Mouse (Mus musculus) myocyte (in vitro differentiated cells): Measurements from ENCODE around the gene Ppp1r37. TPM values are rescaled to one million over a fixed set of nuclear protein-coding genes. Genes with fewer than 3 reads are reported as not detected.

Experiments
- H3K27me3 ChIP-seq: one replicate; pipeline ENCODE4 v1.6.1; 2011; ENCODE audit not compliant: control insufficient read depth, insufficient read depth, insufficient read length
- H3K36me3 ChIP-seq: one replicate; pipeline ENCODE4 v1.6.1; 2011; ENCODE audit not compliant: control insufficient read depth, insufficient read depth
- H3K4me2 ChIP-seq: one replicate; pipeline ENCODE4 v1.6.1; 2011; ENCODE audit warnings: low read depth, control low read depth
- H3K4me3 ChIP-seq: one replicate; pipeline ENCODE4 v1.5.1; 2011; ENCODE audit warnings: mild to moderate bottlenecking, control low read depth, moderate library complexity
- H3K79me2 ChIP-seq: one replicate; pipeline ENCODE4 v1.6.1; 2011; ENCODE audit not compliant: control insufficient read depth, insufficient read depth
- H3ac ChIP-seq: one replicate; pipeline ENCODE4 v1.6.1; 2011; ENCODE audit not compliant: control insufficient read depth, insufficient read length
- CEBPB ChIP-seq: IDR thresholded peaks from 2 replicates; pipeline ENCODE4 v1.6.1; 2011; ENCODE audit warnings: mild to moderate bottlenecking, moderate library complexity; ENCODE audit not compliant: poor library complexity, insufficient read depth, severe bottlenecking
- E2F4 ChIP-seq: IDR thresholded peaks from one replicate; pipeline ENCODE4 v1.6.1; 2011; ENCODE audit warnings: mild to moderate bottlenecking, control low read depth, moderate library complexity; ENCODE audit not compliant: insufficient read depth
- MAX ChIP-seq: IDR thresholded peaks from one replicate; pipeline ENCODE4 v1.6.1; 2011; ENCODE audit warnings: low read depth, mild to moderate bottlenecking, control low read depth
- MYOD1 ChIP-seq, 3 experiments: IDR thresholded peaks; one replicate each; pipeline ENCODE4 v1.6.1; 2011; ENCODE audit warnings: control low read depth in 2 of 3, low read depth in 2 of 3, mild to moderate bottlenecking in 2 of 3, moderate library complexity in 1 of 3; ENCODE audit not compliant: insufficient read length in 2 of 3, control insufficient read depth in 1 of 3
- MYOG ChIP-seq, 3 experiments: IDR thresholded peaks; one replicate each; pipeline ENCODE4 v1.6.1; 2011; ENCODE audit warnings: control low read depth in 2 of 3, low read depth in 2 of 3, mild to moderate bottlenecking in 2 of 3; ENCODE audit not compliant: insufficient read length in 2 of 3, control insufficient read depth in 1 of 3, insufficient read depth in 1 of 3
- POLR2A ChIP-seq: IDR thresholded peaks from one replicate; pipeline ENCODE4 v1.6.1; 2011; ENCODE audit warnings: low read depth, mild to moderate bottlenecking, control low read depth, moderate library complexity; ENCODE audit not compliant: insufficient read length
- POLR2AphosphoS2 ChIP-seq: IDR thresholded peaks from one replicate; pipeline ENCODE4 v1.6.1; 2011; ENCODE audit warnings: low read depth, control low read depth; ENCODE audit not compliant: insufficient read length
- REST ChIP-seq: IDR thresholded peaks from one replicate; pipeline ENCODE4 v1.6.1; 2011; ENCODE audit warnings: mild to moderate bottlenecking, control low read depth, moderate library complexity; ENCODE audit not compliant: insufficient read depth, insufficient read length
- SRF ChIP-seq: IDR thresholded peaks from one replicate; pipeline ENCODE4 v1.6.1; 2011; ENCODE audit warnings: low read depth; ENCODE audit not compliant: control insufficient read depth, insufficient read length
- TCF12 ChIP-seq: IDR thresholded peaks from one replicate; pipeline ENCODE4 v1.6.1; 2011; ENCODE audit warnings: mild to moderate bottlenecking, control low read depth; ENCODE audit not compliant: poor library complexity, insufficient read depth, severe bottlenecking
- TCF3 ChIP-seq: IDR thresholded peaks from one replicate; pipeline ENCODE4 v1.6.1; 2011; ENCODE audit warnings: low read depth, control low read depth; ENCODE audit not compliant: insufficient read length
- USF1 ChIP-seq: IDR thresholded peaks from one replicate; pipeline ENCODE4 v1.6.1; 2011; ENCODE audit warnings: low read depth, mild to moderate bottlenecking, control low read depth, moderate library complexity
- polyA plus RNA-seq: library from polyadenylated mRNA; unstranded; fragments of >200 nt; fragmentation: generic; extraction: Trizol; gene quantifications from one replicate; pipeline ENCODE4 v1.2.1, GENCODE M21; 2012; ENCODE audit warnings: missing spikeins

Gene Ppp1r37
- polyA plus RNA-seq, 1 experiment = 48.4 TPM

DNA sequence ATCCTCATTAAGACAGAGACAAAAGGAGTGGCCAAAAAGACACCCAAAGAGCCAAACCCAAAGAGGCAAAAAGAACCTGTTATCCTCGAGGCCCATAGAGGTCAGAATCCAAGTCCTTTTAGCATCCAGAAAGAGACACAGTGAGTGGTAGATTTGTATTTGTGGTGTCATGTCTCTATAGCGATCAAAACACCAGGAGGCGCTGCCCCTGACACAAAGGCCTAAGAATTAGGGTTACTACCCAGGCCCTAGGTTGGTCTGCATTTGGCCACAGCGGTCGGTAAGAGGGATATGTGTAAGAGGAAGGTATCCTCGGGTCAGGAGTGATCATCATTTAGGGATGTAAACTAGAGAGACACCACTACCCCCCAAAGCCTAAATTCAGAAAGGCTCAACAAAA is 56.5 kb downstream of the Ppp1r37 start:
- no peak for TF ChIP-seq TCF12
- no peak for TF ChIP-seq REST
- no peak for TF ChIP-seq MAX
- TF ChIP-seq MYOG (IDR thresholded peaks at IDR 0.05; ENCODE audit: control insufficient read depth in 1 of 3, insufficient read depth in 1 of 3, insufficient read length in 2 of 3, low read depth in 2 of 3) = no peak
- TF ChIP-seq POLR2A = no peak
- no peak for TF ChIP-seq MYOD1 (IDR thresholded peaks at IDR 0.05; ENCODE audit: control insufficient read depth in 1 of 3, insufficient read length in 2 of 3, low read depth in 2 of 3)
- Histone ChIP-seq H3K36me3 (no peaks in the 10 kb centered on the region), H3K79me2 (peaks cover 6% of the 10 kb centered on the region), H3ac (no peak overlapping the region), H3K27me3 (no peaks in the 10 kb centered on the region), H3K4me2 (peak overlapping the region; percentile 84), H3K4me3 (no peak overlapping the region)

DNA sequence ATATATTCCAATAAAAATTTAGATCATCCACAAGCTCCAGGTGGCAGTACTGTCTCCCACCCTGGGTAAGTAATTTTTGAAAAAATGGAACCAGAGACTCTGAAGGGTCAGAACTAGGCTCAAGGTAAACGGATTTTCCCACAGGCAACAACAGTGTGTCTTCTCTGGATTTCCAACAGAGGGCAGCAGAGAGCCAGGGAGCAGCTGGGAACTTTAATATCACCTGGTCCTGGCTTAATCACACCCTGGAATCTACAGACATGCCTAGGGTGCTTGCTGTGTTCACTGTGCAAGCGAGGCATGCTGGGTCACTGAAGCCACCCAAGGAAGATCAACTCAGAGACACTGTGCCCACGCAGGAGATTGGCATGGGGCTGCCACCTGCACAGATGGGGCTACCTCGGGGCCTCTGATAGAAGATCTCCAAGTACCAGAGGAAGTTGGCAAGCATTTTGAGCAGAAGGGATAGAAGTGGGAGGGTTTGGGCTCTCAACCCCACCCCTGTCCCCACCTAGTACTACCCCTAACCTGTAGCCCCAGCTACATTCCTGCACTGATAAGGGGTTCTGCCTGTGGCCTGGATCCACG is 59.3 kb downstream of the Ppp1r37 start:
- H3ac ChIP-seq = no peak overlapping the region
- H3K27me3 ChIP-seq = no peaks in the 10 kb centered on the region
- TF ChIP-seq E2F4 (no peak), CEBPB (no peak), REST (no peak), TCF12 (no peak), SRF (no peak), MAX (no peak), MYOD1 (IDR thresholded peaks at IDR 0.05; ENCODE audit: control insufficient read depth in 1 of 3, insufficient read length in 2 of 3, low read depth in 2 of 3) (no peak), TCF3 (no peak), USF1 (no peak), POLR2A (no peak), POLR2AphosphoS2 (no peak), MYOG (IDR thresholded peaks at IDR 0.05; ENCODE audit: control insufficient read depth in 1 of 3, insufficient read depth in 1 of 3, insufficient read length in 2 of 3, low read depth in 2 of 3) (no peak)
- no peak overlapping the region for H3K4me3 ChIP-seq
- H3K4me2 ChIP-seq = no peak overlapping the region
- H3K79me2 ChIP-seq = no peaks in the 10 kb centered on the region
- H3K36me3 ChIP-seq = no peaks in the 10 kb centered on the region

DNA sequence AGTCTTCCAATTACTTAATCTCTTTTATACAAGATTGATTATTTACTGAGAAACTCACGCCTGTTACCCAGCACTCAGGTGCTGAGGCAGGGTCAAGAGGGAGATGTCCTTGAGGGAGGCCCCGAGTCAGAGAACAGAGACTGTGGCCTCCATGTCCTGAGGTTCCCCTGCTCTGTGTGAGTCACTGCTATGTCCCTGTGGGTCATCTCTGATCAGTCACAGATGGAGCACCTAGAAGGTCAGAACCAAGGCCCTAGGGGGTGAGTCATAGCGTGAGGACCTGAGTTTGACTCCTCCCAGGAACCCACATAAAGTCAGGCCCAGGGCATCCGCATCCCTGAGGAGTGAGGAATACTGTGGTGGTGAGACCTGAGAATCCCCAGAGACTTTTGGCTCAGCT is 61.2 kb downstream of the Ppp1r37 start:
- Histone ChIP-seq H3K79me2 (no peaks in the 10 kb centered on the region), H3K4me2 (no peak overlapping the region), H3ac (no peak overlapping the region), H3K27me3 (peaks cover 8% of the 10 kb centered on the region), H3K36me3 (no peaks in the 10 kb centered on the region), H3K4me3 (no peak overlapping the region)
- TF ChIP-seq MYOD1 (IDR thresholded peaks at IDR 0.05; ENCODE audit: control insufficient read depth in 1 of 3, insufficient read length in 2 of 3, low read depth in 2 of 3) = no peak
- TF ChIP-seq CEBPB = no peak
- no peak for TF ChIP-seq TCF3
- TF ChIP-seq REST = no peak
- TF ChIP-seq USF1 = no peak
- no peak for TF ChIP-seq MYOG (IDR thresholded peaks at IDR 0.05; ENCODE audit: control insufficient read depth in 1 of 3, insufficient read depth in 1 of 3, insufficient read length in 2 of 3, low read depth in 2 of 3)
- TF ChIP-seq E2F4 = no peak
- no peak for TF ChIP-seq POLR2AphosphoS2
- TF ChIP-seq SRF = no peak
- TF ChIP-seq TCF12 = no peak
- TF ChIP-seq POLR2A = no peak
- no peak for TF ChIP-seq MAX

DNA sequence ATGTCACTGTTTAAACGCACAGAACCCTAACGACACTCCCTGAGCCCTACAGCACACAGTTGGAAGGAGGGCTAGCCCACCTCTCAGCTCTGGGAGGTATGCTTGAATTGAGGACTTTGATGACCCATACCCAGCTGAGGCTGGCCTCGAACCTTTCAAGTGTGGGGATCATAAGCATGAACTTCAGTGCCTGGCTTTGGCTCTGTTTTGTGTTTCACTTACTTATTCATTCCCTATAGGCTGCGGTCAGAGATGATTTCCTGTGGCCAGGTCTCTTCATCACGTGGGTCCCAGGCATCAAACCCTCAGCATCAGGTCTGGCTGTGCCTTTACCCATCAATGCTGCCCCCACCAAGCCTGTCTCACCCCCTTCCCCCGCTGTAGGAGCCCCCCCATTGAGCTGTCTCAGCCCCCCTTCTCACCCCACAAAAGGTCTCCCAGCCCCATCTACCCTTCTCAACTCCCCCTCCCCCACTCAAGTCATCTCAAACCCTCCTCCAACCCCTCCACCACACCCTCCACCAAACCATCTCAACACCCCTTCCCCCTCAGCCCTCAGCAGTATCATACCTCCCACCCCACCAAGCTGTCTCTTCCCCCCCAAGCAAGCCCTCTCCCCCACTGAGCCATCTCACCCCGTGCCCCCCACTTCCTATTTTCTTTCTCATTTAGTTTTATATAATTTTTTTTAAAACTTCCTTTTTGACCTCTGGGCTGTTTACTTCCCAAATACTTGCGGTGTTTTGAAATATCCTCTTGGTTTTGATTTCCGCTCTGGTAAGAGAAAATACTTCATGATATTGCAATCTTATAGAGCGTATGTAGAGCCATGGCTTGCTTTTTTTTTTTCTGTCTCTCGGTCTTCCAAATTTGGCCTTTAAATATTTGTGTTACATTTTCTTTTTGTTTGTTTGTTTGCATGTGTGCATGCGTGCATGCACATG is 62.2 kb downstream of the Ppp1r37 start:
- peaks cover 18% of the 10 kb centered on the region for H3K27me3 ChIP-seq
- no peak overlapping the region for H3K4me3 ChIP-seq
- no peaks in the 10 kb centered on the region for H3K79me2 ChIP-seq
- no peak overlapping the region for H3K4me2 ChIP-seq
- no peaks in the 10 kb centered on the region for H3K36me3 ChIP-seq
- H3ac ChIP-seq = no peak overlapping the region
- TF ChIP-seq TCF12 = no peak
- no peak for TF ChIP-seq TCF3
- TF ChIP-seq USF1 = no peak
- TF ChIP-seq CEBPB = no peak
- TF ChIP-seq MYOG (IDR thresholded peaks at IDR 0.05; ENCODE audit: control insufficient read depth in 1 of 3, insufficient read depth in 1 of 3, insufficient read length in 2 of 3, low read depth in 2 of 3) = no peak
- TF ChIP-seq POLR2AphosphoS2 = no peak
- TF ChIP-seq REST = no peak
- no peak for TF ChIP-seq MAX
- no peak for TF ChIP-seq POLR2A
- TF ChIP-seq E2F4 = no peak
- no peak for TF ChIP-seq MYOD1 (IDR thresholded peaks at IDR 0.05; ENCODE audit: control insufficient read depth in 1 of 3, insufficient read length in 2 of 3, low read depth in 2 of 3)
- no peak for TF ChIP-seq SRF
